Mouse (Mus musculus) colon, adult 2 months (tissue): Measurements from ENCODE around the gene Tmem150b. TPM values are rescaled to one million over a fixed set of nuclear protein-coding genes. Genes with fewer than 3 reads are reported as not detected.

Source experiments
- polyA plus RNA-seq: library from polyadenylated mRNA; depleted of rRNA; stranded (reverse); fragments of >200 nt; gene quantifications from 2 replicates; pipeline ENCODE4 v1.2.3, GENCODE M21; 2012; rRNA removed

The Tmem150b gene
- polyA plus RNA-seq = 21.0 and 24.9 TPM in 2 replicates

DNA sequence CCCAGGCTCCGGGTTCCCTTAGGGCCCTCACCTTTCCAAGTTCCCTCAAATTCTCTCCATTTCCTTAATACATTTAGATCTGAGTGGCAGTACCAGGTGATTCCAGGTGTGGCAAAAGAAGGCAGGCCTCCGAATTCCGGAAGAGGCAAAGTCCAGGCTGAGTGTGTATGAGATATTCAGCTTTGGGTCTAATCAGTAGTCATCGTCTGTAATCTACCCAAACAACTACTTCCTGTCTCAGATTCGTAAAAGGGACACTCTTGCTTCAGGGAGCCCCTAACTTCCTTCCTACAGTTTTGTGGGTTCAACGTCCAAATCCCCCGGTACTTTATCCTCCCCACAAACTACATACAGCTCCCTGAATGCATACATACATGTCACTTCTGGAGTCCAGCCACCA, at the start of gene Tmem150b:
TSS of gene Tmem150b (minus strand) at position 81 of the 400 bp plus-strand sequence.

DNA sequence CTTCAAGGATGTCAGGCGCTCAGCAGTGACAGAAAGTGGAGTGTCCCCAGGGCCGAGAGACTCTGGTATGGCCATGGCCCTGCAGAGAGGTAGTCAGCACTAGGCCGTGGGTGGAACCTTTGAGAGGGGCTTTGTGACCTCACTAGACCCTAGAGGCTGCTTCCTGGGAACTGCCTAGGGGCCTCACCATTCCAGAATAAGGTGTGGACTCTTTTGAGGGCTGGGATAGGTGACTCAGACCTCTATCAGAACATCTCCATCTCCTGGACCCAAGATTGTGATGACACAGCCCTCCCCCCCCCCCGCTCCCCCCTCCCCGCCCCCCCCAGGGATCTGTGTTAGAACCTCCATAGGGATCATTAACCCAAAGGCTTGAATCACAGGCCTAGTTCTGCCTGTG, 46.2 kb upstream of the Tmem150b start, which contains the start of gene Fam71e2:
TSS of gene Fam71e2 (minus strand) at position 101 of the 400 bp plus-strand sequence.

GRCm38 (mm10) chr7:4752821-4753570, 27.9 kb upstream of the Tmem150b start, which contains the start of gene Cox6b2:
Gene Cox6b2 (minus strand): TSS chr7:4753094.

DNA sequence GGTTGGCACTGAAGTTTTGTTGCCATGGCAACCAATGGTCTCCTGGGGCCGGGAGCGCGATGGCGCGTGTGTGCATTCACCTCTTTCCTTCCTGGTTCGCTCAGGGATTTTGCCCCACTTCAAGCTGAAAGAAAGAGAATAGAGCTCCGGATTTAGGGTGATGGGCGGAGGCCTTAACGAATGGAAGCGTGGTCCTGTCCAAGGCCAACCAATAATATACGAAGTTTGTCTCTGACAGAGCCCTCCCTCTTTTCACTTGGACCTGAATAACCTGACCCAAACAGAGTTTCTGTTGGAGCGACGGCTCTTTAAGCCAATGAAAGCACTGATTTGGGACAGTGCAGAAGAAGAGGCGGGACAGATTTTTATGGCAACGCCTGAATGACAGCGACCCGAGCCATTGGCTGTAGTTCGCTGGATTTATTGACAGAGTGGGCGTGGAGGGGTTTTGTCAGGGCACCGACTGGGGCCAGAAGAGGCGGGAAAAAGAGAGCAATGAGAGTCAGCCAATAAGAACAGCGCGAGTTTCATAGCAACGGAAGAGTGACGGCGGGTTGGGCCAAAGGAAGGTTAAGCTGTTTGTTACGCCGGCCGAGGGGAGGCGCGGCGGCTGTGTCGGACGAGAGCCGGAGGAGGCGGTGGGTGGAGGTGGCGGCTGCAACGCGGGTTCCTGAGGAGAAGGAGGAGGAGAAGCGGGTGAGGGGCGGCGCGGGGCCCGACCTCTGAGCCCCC, 14.7 kb upstream of the Tmem150b start, which contains the start of gene Kmt5c:
TSS of gene Kmt5c (plus strand) at position 572 of the 732 bp plus-strand sequence.

GRCm38 (mm10) chr7:4690387-4690786, 34.7 kb downstream of the Tmem150b start, which contains the start of gene Brsk1:
Gene Brsk1 (plus strand): TSS chr7:4690604.

DNA sequence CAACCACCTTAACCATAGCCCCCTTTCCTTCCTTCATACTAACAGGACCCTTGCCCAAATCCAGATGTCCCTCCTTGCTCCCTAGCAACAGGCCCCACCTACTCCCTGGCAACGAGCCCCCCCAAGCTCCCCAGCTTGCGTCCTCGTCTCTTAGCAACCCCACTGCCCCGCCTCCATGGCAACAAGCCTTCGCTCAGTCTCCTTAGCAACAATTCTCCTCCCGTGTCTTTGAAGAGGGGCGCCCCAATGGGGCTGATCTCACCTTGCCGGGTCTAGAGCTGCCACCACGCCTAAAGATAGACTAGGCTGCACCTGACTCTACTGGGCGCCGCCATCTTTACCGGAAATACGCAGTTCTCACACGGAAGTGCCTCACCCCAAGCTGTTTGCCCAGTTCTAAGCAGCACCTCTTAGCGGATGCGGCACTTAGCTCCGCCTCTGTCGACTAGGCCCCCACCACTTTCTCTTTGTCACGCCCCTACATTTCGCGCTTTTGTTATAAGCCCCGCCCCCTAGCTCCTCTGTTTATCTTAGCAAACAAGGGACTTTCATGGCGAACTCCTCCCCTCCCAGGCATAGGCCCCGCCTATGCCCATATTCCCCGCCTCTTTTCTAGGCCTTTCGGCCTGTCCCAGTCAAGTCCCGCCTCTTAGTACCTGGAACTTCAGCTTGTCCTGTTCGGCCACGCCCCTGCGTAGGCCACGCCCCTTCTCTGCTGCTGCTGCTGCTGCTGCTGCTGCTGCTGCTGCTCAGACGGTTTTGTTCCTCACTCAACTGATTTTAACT, 40.2 kb downstream of the Tmem150b start, which contains the start of gene Hspbp1:
TSS of gene Hspbp1 (minus strand) at position 437 of the 786 bp plus-strand sequence.

GRCm38 (mm10) chr7:4658912-4659551, 66.0 kb downstream of the Tmem150b start, which contains the start of gene Ppp6r1:
Gene Ppp6r1 (minus strand): TSS chr7:4659019.

Other genes with a start within 250 kb of the Tmem150b start
- gene Ppp1r12c, start 223.6 kb downstream of the Tmem150b start, polyA plus RNA-seq = 115 and 125 TPM in 2 replicates
- 0.74 and 0.75 TPM in 2 replicates for gene Tnnt1, start 208.9 kb downstream of the Tmem150b start, polyA plus RNA-seq
- gene Tnni3, start 201.0 kb downstream of the Tmem150b start, polyA plus RNA-seq = 1.6 and 1.9 TPM in 2 replicates
- gene Dnaaf3, start 192.8 kb downstream of the Tmem150b start, polyA plus RNA-seq = 2.7 and 2.8 TPM in 2 replicates
- 11.2 and 12.5 TPM in 2 replicates for gene Syt5, start 177.7 kb downstream of the Tmem150b start, polyA plus RNA-seq
- gene Ptprh, start 121.2 kb downstream of the Tmem150b start, polyA plus RNA-seq = 58.9 and 64.2 TPM in 2 replicates
- 11.1 and 15.0 TPM in 2 replicates for gene Tmem86b, start 93.8 kb downstream of the Tmem150b start, polyA plus RNA-seq
- gene Ppp6r1, start 66.2 kb downstream of the Tmem150b start, polyA plus RNA-seq = 135 and 140 TPM in 2 replicates
- 43.6 and 46.8 TPM in 2 replicates for gene Hspbp1, start 40.2 kb downstream of the Tmem150b start, polyA plus RNA-seq
- 5.2 and 6.4 TPM in 2 replicates for gene Brsk1, start 34.6 kb downstream of the Tmem150b start, polyA plus RNA-seq
- gene Kmt5c, start 14.9 kb upstream of the Tmem150b start, polyA plus RNA-seq = 187 and 215 TPM in 2 replicates
- gene Cox6b2, start 27.8 kb upstream of the Tmem150b start, polyA plus RNA-seq = 22.5 and 40.9 TPM in 2 replicates
- gene Fam71e2, start 46.1 kb upstream of the Tmem150b start, polyA plus RNA-seq = not detected in 2 replicates
- 0.90 and 1.0 TPM in 2 replicates for gene Il11, start 57.6 kb upstream of the Tmem150b start, polyA plus RNA-seq
- not detected in 2 replicates for gene Tmem190, start 57.7 kb upstream of the Tmem150b start, polyA plus RNA-seq
- 227 and 263 TPM in 2 replicates for gene Tmem238, start 64.4 kb upstream of the Tmem150b start, polyA plus RNA-seq
- 405 and 513 TPM in 2 replicates for gene Rpl28, start 67.6 kb upstream of the Tmem150b start, polyA plus RNA-seq
- gene Ube2s, start 87.3 kb upstream of the Tmem150b start, polyA plus RNA-seq = 143 and 257 TPM in 2 replicates
- 2.0 and 2.8 TPM in 2 replicates for gene Shisa7, start 119.4 kb upstream of the Tmem150b start, polyA plus RNA-seq
- 40.8 and 52.6 TPM in 2 replicates for gene Isoc2b, start 145.0 kb upstream of the Tmem150b start, polyA plus RNA-seq
- 18.6 and 21.4 TPM in 2 replicates for gene Isoc2a, start 151.9 kb upstream of the Tmem150b start, polyA plus RNA-seq
- gene Gm36210, start 181.3 kb upstream of the Tmem150b start, polyA plus RNA-seq = 0.08 TPM in 1 of 2 replicates, not detected in the other
- gene Zfp628, start 190.0 kb upstream of the Tmem150b start, polyA plus RNA-seq = 31.6 and 31.7 TPM in 2 replicates
- 16.0 and 18.1 TPM in 2 replicates for gene Nat14, start 196.8 kb upstream of the Tmem150b start, polyA plus RNA-seq
- 12.0 and 12.4 TPM in 2 replicates for gene Ssc5d, start 200.5 kb upstream of the Tmem150b start, polyA plus RNA-seq
- gene Sbk2, start 239.2 kb upstream of the Tmem150b start, polyA plus RNA-seq = 0.09 and 0.30 TPM in 2 replicates
- 0.28 TPM in 1 of 2 replicates, not detected in the other for gene Sbk3, start 245.9 kb upstream of the Tmem150b start, polyA plus RNA-seq